ENCODE assay signal across 8 mouse cellular contexts in the genomic region with DNA sequence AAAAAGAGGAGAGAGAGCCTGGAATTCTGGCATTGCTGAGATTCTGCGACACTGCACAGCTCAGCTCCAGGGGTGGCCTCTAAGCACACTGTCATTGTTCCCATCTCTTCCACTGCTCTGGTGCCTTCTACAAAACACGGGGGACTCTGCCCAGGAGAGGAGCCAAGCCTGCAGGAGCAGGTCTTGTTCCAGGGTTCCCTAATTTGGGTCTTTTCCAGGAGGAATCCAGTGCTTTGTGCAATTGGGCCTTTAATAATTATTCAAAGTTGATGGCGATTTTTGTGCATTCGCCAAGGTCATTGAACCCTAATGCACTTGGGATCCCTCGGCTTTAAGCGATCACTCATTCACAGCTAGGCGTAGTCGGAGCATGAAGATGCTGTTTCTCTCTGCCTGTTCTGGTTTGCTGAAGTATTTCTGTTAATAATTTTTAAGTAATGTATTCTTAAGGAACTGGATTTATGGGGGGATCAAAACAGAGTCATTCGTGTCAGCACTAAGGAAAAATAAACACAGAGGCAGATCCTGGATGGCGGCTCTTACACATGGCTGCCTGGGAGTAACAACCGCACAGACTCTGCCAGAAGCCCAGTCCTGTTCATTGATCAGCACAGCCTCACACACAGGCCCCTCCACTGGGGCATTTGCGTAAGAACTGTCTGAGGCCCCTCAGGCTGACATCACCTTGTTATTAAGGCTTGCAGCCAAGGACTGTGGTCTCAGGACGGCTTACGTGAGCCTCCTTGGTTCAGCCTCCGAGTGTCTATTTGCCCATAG. TPM values are rescaled to one million over a fixed set of nuclear protein-coding genes. Genes with fewer than 3 reads are reported as not detected.
A peak's percentile ranks its signal among the peaks of the same experiment; 100 is the strongest.
DNase-seq lines count a peak whose midpoint lies in the region; ATAC-seq and TF ChIP-seq lines count a peak whose summit lies in the region.

No protein-coding gene starts in this region.

- H3K27ac ChIP-seq in forebrain, postnatal 0 days (ENCODE audit: low read depth, low read length) = no peak overlapping the region

- peak; percentile 93 for DNase-seq in heart, adult 11 months
- no peak for DNase-seq in heart, postnatal 25 days (ENCODE audit: low spot score)
- DNase-seq in brain, embryonic 14.5 days (ENCODE audit: low read depth) = peak; percentile 74
- DNase-seq in forebrain, postnatal 0 days = no peak
- peak; percentile 34 to 49 for DNase-seq in kidney, postnatal 25 days
- DNase-seq in spleen, adult 18-20 months = no peak
- no peak for DNase-seq in spleen, postnatal 14 days (ENCODE audit: low spot score in 2 of 2)
- no peak for DNase-seq in cerebellum, adult 9-11 months

- 30% methylated on average over 15 of the region's 15 CpGs for WGBS in forebrain, postnatal 0 days

- ATAC-seq in forebrain, postnatal 0 days = no peak

- H3K9ac ChIP-seq in forebrain, postnatal 0 days = 0 out of 2 replicates have a peak overlapping the region, but pooled peaks have one; percentile 3

- no peak for TF ChIP-seq POLR2A in brain, embryonic 14.5 days (IDR thresholded peaks at IDR 0.05; ENCODE audit: borderline replicate concordance, extremely low read depth, insufficient read depth, insufficient read length, poor library complexity, severe bottlenecking)

- peaks cover 7% of the 10 kb centered on the region; the same call in 1 of the 2 replicates for H3K4me1 ChIP-seq in forebrain, postnatal 0 days (ENCODE audit: insufficient read depth)

- no peaks in the 10 kb centered on the region for H3K9me3 ChIP-seq in forebrain, postnatal 0 days (ENCODE audit: low read length)

- intact Hi-C loops in heart, postnatal 25 days (cut with DNase I) = no loop called here

- no peak for TF ChIP-seq CTCF in brain, embryonic 14.5 days (IDR thresholded peaks at IDR 0.05; ENCODE audit: borderline replicate concordance, extremely low read depth, insufficient read depth, insufficient read length)
- no peak for TF ChIP-seq CTCF in forebrain, postnatal 0 days (IDR thresholded peaks at IDR 0.05; ENCODE audit: low read depth)

- H3K27me3 ChIP-seq in forebrain, postnatal 0 days (ENCODE audit: insufficient read depth, low read length) = no peaks in the 10 kb centered on the region

- H3K36me3 ChIP-seq in forebrain, postnatal 0 days (ENCODE audit: insufficient read depth) = no peaks in the 10 kb centered on the region

- no peak overlapping the region for H3K4me2 ChIP-seq in forebrain, postnatal 0 days (ENCODE audit: low read depth)

- H3K4me3 ChIP-seq in forebrain, postnatal 0 days (ENCODE audit: low read depth, low read length) = no peak overlapping the region

RNA-seq across cellular contexts. Expression of a gene that starts 35.9 kb away (rescaled TPM):
- 10 to 100 TPM; 77.1 to 87.2 TPM for total RNA-seq in heart, postnatal 25 days (2021)
- polyA plus RNA-seq in brain, embryonic 14.5 days (2012; rRNA removed) = 112 and 132 TPM in 2 replicates
- total RNA-seq in forebrain, postnatal 0 days (2014; rRNA removed) = 108 and 113 TPM in 2 replicates
- 188 and 192 TPM in 2 replicates for polyA plus RNA-seq in forebrain, postnatal 0 days (2015; fragmentation: Nextera tagmentation; extraction: Ambion mirVana)

Comparison
In these comparisons a context has a peak if more than half of its experiments do, and no peak if none do; other contexts are left out.
1. DNase-seq: peak in heart, adult 11 months (single experiment), brain, embryonic 14.5 days (single experiment) and kidney, postnatal 25 days (2 of 2); none in heart, postnatal 25 days (single experiment), forebrain, postnatal 0 days (single experiment), spleen, adult 18-20 months (0 of 2), spleen, postnatal 14 days (0 of 2) and cerebellum, adult 9-11 months (single experiment).